ENCODE assay signal across 40 mouse cellular contexts in genomic region chr17:48234550-48234949, GRCm38 (mm10). TPM values are rescaled to one million over a fixed set of nuclear protein-coding genes. Genes with fewer than 3 reads are reported as not detected.
DNase-seq lines count a peak whose midpoint lies in the region; ATAC-seq lines count a peak whose summit lies in the region.
"Had no signal": no experiment of that assay in that cellular context is flagged by ENCODE, and none has a peak within 500 bp of the region (broad histone marks: within the 10 kb centered on the region; RNA-seq: fewer than 3 reads in every experiment).

No protein-coding gene starts in this region.

- 0 out of 2 replicates have a peak overlapping the region, but pooled peaks have one; percentile 4 for H3K4me2 ChIP-seq in liver, embryonic 16.5 days (ENCODE audit: low read depth, low read length)
- no peak overlapping the region for H3K4me2 ChIP-seq in liver, embryonic 12.5 days
- H3K4me2 ChIP-seq: heart, embryonic 11.5 days; hindbrain, embryonic 15.5 days; limb, embryonic 13.5 days; liver, embryonic 13.5 days; lung, embryonic 15.5 days; midbrain, embryonic 12.5 days had no signal

- ATAC-seq in liver, embryonic 16.5 days (ENCODE audit: low read depth), result no peak
- no peak for ATAC-seq in liver, embryonic 12.5 days
- ATAC-seq in granulocyte monocyte progenitor cell, adult 5-6 weeks (replicated peaks; ENCODE audit: poor library complexity, severe bottlenecking), result peak; percentile 57
- ATAC-seq in neutrophil, adult 5-6 weeks (ENCODE audit: extremely low read depth, insufficient number of reproducible peaks, low FRiP score, poor library complexity, severe bottlenecking), result 0 out of 2 replicates have a peak, but pooled peaks have one; percentile 28
- ATAC-seq: activated CD4-positive, CD25-positive, alpha-beta regulatory T cell, adult 4 months; forebrain, embryonic 16.5 days; inflammation-experienced regulatory T-cells, adult 6 months had no signal

- peak; percentile 2 to 3 for DNase-seq in spleen, postnatal 10 days (ENCODE audit: low spot score in 2 of 2)
- DNase-seq in spleen, adult 12 weeks (ENCODE audit: low spot score), result no peak
- DNase-seq in frontal cortex, postnatal 25 days (ENCODE audit: low spot score in 2 of 2), result no peak
- no peak for DNase-seq in heart, adult 8-10 months (ENCODE audit: low spot score)
- DNase-seq: adrenal gland, adult 2 months; adrenal gland, postnatal 36 days; cerebellum, adult 18-20 months; cerebellum, postnatal 10 days; gastrocnemius, postnatal 10 days; heart, postnatal 4 days; kidney, adult 11 months; kidney, postnatal 14 days; layer of hippocampus, adult 9-11 months; liver, embryonic 13.5 days; retina, postnatal 1 day; right cerebral cortex, postnatal 14 days; thymus, postnatal 14 days had no signal

- no peak overlapping the region for H3K27ac ChIP-seq in liver, embryonic 16.5 days (ENCODE audit: low read length)
- no peak overlapping the region for H3K27ac ChIP-seq in liver, embryonic 12.5 days
- H3K27ac ChIP-seq: hindbrain, embryonic 15.5 days; limb, embryonic 13.5 days; liver, embryonic 13.5 days; lung, embryonic 15.5 days; midbrain, embryonic 12.5 days had no signal

- H3K36me3 ChIP-seq in liver, embryonic 16.5 days (ENCODE audit: control insufficient read depth, insufficient read depth), result no peaks in the 10 kb centered on the region
- no peaks in the 10 kb centered on the region for H3K36me3 ChIP-seq in liver, embryonic 12.5 days
- H3K36me3 ChIP-seq: hindbrain, embryonic 15.5 days; limb, embryonic 13.5 days; liver, embryonic 13.5 days; lung, embryonic 15.5 days; midbrain, embryonic 12.5 days had no signal

- no peak overlapping the region for H3K4me3 ChIP-seq in liver, embryonic 16.5 days (ENCODE audit: low read depth, low read length)
- no peak overlapping the region for H3K4me3 ChIP-seq in liver, embryonic 12.5 days
- H3K4me3 ChIP-seq: erythroblast, embryonic 14.5 days; hindbrain, embryonic 15.5 days; limb, embryonic 13.5 days; liver, embryonic 13.5 days; lung, embryonic 15.5 days; midbrain, embryonic 12.5 days had no signal

- H3K9ac ChIP-seq in liver, embryonic 16.5 days (ENCODE audit: low read depth, low read length), result no peak overlapping the region
- no peak overlapping the region for H3K9ac ChIP-seq in liver, embryonic 12.5 days
- H3K9ac ChIP-seq: hindbrain, embryonic 15.5 days; limb, embryonic 13.5 days; liver, embryonic 13.5 days; lung, embryonic 15.5 days; midbrain, embryonic 12.5 days had no signal

- no peaks in the 10 kb centered on the region for H3K4me1 ChIP-seq in liver, embryonic 16.5 days (ENCODE audit: control insufficient read depth, low read depth, low read length)
- no peaks in the 10 kb centered on the region for H3K4me1 ChIP-seq in liver, embryonic 12.5 days
- H3K4me1 ChIP-seq: hindbrain, embryonic 15.5 days; liver, embryonic 13.5 days; lung, embryonic 15.5 days; midbrain, embryonic 12.5 days had no signal

- no peaks in the 10 kb centered on the region for H3K27me3 ChIP-seq in liver, embryonic 16.5 days (ENCODE audit: control insufficient read depth, insufficient read depth, low read depth, low read length)
- no peaks in the 10 kb centered on the region for H3K27me3 ChIP-seq in liver, embryonic 12.5 days (replicated peaks)
- H3K27me3 ChIP-seq: hindbrain, embryonic 15.5 days; limb, embryonic 13.5 days; liver, embryonic 13.5 days; lung, embryonic 15.5 days; megakaryocyte, embryonic 14.5 days; midbrain, embryonic 12.5 days had no signal

- H3K9me3 ChIP-seq in liver, embryonic 16.5 days (replicated peaks; ENCODE audit: control insufficient read depth, low read length), result no peaks in the 10 kb centered on the region
- no peaks in the 10 kb centered on the region for H3K9me3 ChIP-seq in liver, embryonic 12.5 days (replicated peaks)
- H3K9me3 ChIP-seq: hindbrain, embryonic 15.5 days; liver, embryonic 13.5 days; lung, embryonic 15.5 days; midbrain, embryonic 12.5 days had no signal

- 51% methylated on average over 5 of the region's 5 CpGs for WGBS in liver, embryonic 16.5 days (ENCODE audit: insufficient replicate concordance)
- 56% methylated on average over 5 of the region's 5 CpGs for WGBS in liver, embryonic 12.5 days (ENCODE audit: insufficient replicate concordance)

RNA-seq across cellular contexts. Expression of gene Trem1, which starts 2.0 kb away (rescaled TPM):
- 1.6 TPM in 2 replicates for polyA plus RNA-seq in liver, embryonic 16.5 days (2015; fragmentation: Nextera tagmentation; extraction: Ambion mirVana)
- polyA plus RNA-seq in liver, embryonic 12.5 days (2016; fragmentation: Nextera tagmentation; extraction: Ambion mirVana), result 0.42 and 0.56 TPM in 2 replicates
- 6.5 and 7.6 TPM in 2 replicates for total RNA-seq in granulocyte monocyte progenitor cell, adult 5-6 weeks (2014; fragmentation: Nextera tagmentation)
- total RNA-seq in granulocyte monocyte progenitor cell, adult 5-6 weeks (2017), result 13.5 and 14.7 TPM in 2 replicates
- 172 and 173 TPM in 2 replicates for total RNA-seq in neutrophil, adult 5-6 weeks (2017)
- total RNA-seq in heart, adult 8-10 months (2022), result under 1 TPM in 2 of 4 experiments, not detected in 2; 0.12 to 0.49 TPM
- total RNA-seq: left cerebral cortex, postnatal 14 days; midbrain, postnatal 0 days had no signal
- polyA plus RNA-seq: activated CD4-positive, CD25-positive, alpha-beta regulatory T cell, adult 4 months; adrenal gland, adult 2 months; brain, embryonic 14.5 days; cortical plate, adult 2 months; erythroblast, embryonic 14.5 days; forebrain, embryonic 11.5 days; forebrain, embryonic 16.5 days; hindbrain, embryonic 15.5 days; inflammation-experienced regulatory T-cells, adult 6 months; kidney, embryonic 14.5 days; midbrain, postnatal 0 days; neural tube, embryonic 14.5 days had no signal

RNA-seq across cellular contexts. Expression of gene Trem3, which starts 13.0 kb away (rescaled TPM):
- polyA plus RNA-seq in liver, embryonic 16.5 days (2015; fragmentation: Nextera tagmentation; extraction: Ambion mirVana), result 9.0 TPM in 2 replicates
- polyA plus RNA-seq in liver, embryonic 12.5 days (2016; fragmentation: Nextera tagmentation; extraction: Ambion mirVana), result 0.77 and 1.3 TPM in 2 replicates
- total RNA-seq in granulocyte monocyte progenitor cell, adult 5-6 weeks (2014; fragmentation: Nextera tagmentation), result 84.6 and 114 TPM in 2 replicates
- total RNA-seq in granulocyte monocyte progenitor cell, adult 5-6 weeks (2017), result 126 and 147 TPM in 2 replicates
- total RNA-seq in neutrophil, adult 5-6 weeks (2017), result 140 and 149 TPM in 2 replicates
- not detected for total RNA-seq in heart, adult 8-10 months (2022)
- total RNA-seq: adrenal gland, postnatal 36 days; midbrain, postnatal 0 days had no signal
- polyA plus RNA-seq: activated CD4-positive, CD25-positive, alpha-beta regulatory T cell, adult 4 months; adrenal gland, adult 2 months; erythroblast, embryonic 14.5 days; forebrain, embryonic 11.5 days; forebrain, embryonic 16.5 days; gonadal fat pad, adult 2 months; heart, embryonic 11.5 days; heart, embryonic 16.5 days; hindbrain, embryonic 15.5 days; inflammation-experienced regulatory T-cells, adult 6 months; kidney, embryonic 14.5 days; midbrain, embryonic 12.5 days; midbrain, postnatal 0 days; neural tube, embryonic 14.5 days had no signal

RNA-seq across cellular contexts. Expression of gene Treml4, which starts 29.5 kb away (rescaled TPM):
- 4.6 and 5.0 TPM in 2 replicates for polyA plus RNA-seq in liver, embryonic 16.5 days (2015; fragmentation: Nextera tagmentation; extraction: Ambion mirVana)
- polyA plus RNA-seq in liver, embryonic 12.5 days (2016; fragmentation: Nextera tagmentation; extraction: Ambion mirVana), result 2.8 and 3.7 TPM in 2 replicates
- 0.56 and 0.99 TPM in 2 replicates for total RNA-seq in granulocyte monocyte progenitor cell, adult 5-6 weeks (2014; fragmentation: Nextera tagmentation)
- total RNA-seq in granulocyte monocyte progenitor cell, adult 5-6 weeks (2017), result 1.4 and 2.6 TPM in 2 replicates
- 47.1 and 49.0 TPM in 2 replicates for total RNA-seq in neutrophil, adult 5-6 weeks (2017)
- under 1 TPM in 2 of 4 experiments, not detected in 2; 0.17 to 0.19 TPM for total RNA-seq in heart, adult 8-10 months (2022)
- total RNA-seq: left cerebral cortex, postnatal 14 days had no signal
- polyA plus RNA-seq: brain, embryonic 14.5 days; forebrain, embryonic 11.5 days; forebrain, embryonic 16.5 days had no signal

Comparison
In these comparisons a context has a peak if more than half of its experiments do, and no peak if none do; other contexts are left out.
1. DNase-seq: peak in spleen, postnatal 10 days (2 of 2); none in spleen, adult 12 weeks (single experiment), frontal cortex, postnatal 25 days (0 of 2) and heart, adult 8-10 months (single experiment).
2. ATAC-seq: peak in granulocyte monocyte progenitor cell, adult 5-6 weeks (single experiment) and neutrophil, adult 5-6 weeks (single experiment); none in liver, embryonic 16.5 days (single experiment) and liver, embryonic 12.5 days (single experiment).
3. RNA of gene Trem1, which starts 2.0 kb away (total RNA-seq): 172 to 173 TPM in neutrophil, adult 5-6 weeks; 6.5 to 14.7 TPM in granulocyte monocyte progenitor cell, adult 5-6 weeks and 0.12 to 0.49 TPM in heart, adult 8-10 months; every median in the first group is over 10 times any median in the second.
4. RNA of gene Trem3, which starts 13.0 kb away (total RNA-seq): 140 to 149 TPM in neutrophil, adult 5-6 weeks and 84.6 to 147 TPM in granulocyte monocyte progenitor cell, adult 5-6 weeks; not detected in heart, adult 8-10 months; every median in the first group is over 10 times any median in the second.
5. RNA of gene Treml4, which starts 29.5 kb away (total RNA-seq): 47.1 to 49.0 TPM in neutrophil, adult 5-6 weeks; 0.56 to 2.6 TPM in granulocyte monocyte progenitor cell, adult 5-6 weeks and 0.17 to 0.19 TPM in heart, adult 8-10 months; every median in the first group is over 10 times any median in the second.